Mouse (Mus musculus): ENCODE data around the gene Lypd3.

GRCm38 (mm10) chr7:24605561-24605960, 30.8 kb upstream of the Lypd3 start:
- TF ChIP-seq TAL1 (IDR thresholded peaks at IDR 0.05; ENCODE audit: low read length) = no peak
- no peak for TF ChIP-seq GATA1 (IDR thresholded peaks at IDR 0.05; ENCODE audit: low read length)
